Mouse (Mus musculus) A20 (cell line): ENCODE measurements around the gene Cfap58.

Source experiments
- DNase-seq: peaks from one replicate; pipeline ENCODE4 v3.0.0-alpha.2; 2011; ENCODE audit warnings: low read depth, low spot score

The Cfap58 gene

DNA sequence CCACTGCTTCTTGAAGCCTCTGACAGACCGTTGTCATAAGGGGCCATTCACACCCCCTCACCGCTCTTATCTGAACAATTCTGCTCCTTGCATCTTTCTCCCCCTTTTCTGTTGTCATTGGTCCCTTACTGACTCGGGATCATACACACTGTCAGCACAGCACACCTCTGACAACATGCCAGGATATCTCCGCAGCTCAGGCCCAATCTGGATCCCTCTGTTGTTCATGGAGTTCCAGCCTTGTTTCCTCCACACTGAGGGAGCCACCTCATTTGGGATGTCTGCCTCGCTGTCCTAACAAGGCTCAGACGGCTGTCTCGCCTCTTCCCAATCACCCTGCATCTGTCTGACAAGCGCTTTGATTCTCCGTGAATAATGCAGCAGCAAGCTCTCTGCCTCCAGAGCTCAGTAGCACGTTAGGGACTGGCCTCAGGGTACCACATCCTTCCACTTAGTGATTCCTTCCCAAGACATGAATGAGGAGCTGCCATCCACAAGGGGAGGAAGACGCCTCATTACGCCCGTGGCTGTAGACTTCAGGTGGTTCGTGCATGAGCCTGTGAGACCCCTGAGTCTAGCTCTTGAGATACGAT, 40.7 kb downstream of the Cfap58 start:
- DNase-seq = no peak

DNA sequence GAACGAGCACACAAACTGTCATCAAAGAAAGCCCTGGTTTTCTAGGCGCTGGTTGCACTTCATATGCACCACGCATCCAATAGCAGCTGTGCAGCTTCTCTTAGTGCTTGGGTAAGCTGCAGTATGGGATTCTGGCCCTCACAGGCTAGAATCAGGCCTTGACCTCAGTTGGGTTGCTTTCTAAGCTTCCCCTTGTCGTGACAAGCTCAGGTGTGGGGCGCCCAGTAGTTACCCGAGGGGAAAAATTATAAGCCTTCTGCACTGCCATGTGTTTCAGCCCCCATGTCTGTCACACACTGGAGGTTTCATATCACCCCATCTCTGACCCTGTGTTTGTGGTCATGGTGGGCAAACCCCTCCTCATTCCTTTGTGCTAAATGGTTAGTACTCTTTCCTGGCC, 42.0 kb downstream of the Cfap58 start:
- no peak for DNase-seq

DNA sequence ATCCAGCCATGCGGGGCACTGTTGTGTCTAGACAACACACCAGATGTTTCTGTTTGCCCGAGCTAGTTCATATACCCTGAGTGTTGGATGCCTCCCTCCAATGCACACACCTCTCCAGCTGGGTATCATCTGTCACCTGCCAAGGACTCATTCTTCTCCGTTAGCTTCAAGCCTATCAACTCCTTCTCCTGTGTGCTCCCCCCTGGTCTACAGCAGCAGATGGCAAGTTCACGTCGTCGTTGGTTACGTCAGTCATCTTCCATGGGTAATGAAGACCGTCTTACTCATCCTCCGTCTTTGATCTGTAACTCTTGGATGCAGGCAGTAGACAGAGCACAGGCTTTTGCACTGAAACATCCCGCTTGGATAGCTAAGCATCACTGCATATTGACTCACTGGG, 42.8 kb downstream of the Cfap58 start:
- DNase-seq = no peak

DNA sequence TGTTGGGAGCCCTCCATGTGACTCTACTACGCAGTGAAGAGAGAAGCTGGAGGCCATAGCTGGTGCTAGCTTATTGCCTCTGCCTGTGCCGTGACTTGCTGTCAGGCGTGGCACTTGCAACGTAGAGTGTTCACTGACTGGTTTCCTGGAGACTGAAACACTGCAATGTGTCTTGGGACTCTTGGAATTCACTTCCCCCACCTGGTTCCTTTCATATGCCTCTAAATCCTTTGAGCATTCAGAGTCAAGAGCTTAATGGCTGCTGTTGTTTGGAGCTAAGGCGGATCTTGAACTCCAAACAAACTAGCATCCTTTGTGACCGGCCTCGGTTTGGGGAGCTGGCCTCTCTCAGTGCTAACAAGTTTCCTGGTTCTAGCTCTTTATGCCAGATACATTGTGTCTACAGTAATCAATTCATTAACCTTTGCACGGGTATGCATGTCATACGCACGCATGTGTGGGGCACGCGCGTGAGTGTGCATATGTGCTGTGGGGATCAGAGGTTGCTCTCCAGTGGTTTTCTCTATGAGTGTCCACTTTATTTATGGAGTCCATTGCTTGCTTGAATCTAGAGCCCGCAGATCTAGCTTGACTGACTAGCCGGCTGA, 48.2 kb downstream of the Cfap58 start:
- DNase-seq = no peak

DNA sequence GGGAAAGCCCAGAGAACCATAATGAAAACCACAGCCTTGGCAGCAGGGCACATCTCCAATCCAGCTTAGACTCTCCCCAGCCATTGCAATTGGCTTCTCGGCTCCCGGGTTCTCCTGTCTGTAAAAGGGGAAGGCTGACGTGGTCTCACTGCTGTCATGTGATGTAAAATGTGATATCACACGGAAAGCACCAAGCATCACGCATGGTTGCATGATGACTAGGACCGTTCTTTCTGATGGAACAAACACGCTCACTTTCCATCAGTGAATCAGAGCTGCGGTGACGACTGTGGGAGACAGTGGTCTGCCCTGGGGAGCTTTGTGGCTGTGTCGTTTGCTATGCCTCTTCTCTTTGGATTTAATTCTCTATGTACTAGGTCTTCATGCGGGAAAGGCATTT, 50.5 kb downstream of the Cfap58 start:
- no peak for DNase-seq

DNA sequence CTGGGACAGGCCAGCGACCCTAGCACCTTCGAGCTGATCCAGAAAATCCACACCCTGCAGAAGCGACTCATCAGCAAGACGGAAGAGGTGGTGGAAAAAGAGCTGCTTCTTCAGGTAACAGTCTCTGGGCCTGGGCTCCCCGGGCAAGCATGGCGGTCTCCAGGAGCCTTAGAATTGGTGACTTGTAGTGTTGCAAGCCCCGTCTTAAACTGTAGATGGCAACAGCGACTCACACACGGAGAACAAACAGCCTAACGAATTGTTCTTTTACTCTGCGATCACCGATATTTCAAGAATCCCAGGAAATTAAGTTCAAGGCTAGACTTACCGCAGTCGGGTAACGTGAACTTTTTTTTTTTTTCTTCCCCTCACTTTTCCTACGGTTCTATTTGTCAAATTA, 51.0 kb downstream of the Cfap58 start:
- DNase-seq = no peak

DNA sequence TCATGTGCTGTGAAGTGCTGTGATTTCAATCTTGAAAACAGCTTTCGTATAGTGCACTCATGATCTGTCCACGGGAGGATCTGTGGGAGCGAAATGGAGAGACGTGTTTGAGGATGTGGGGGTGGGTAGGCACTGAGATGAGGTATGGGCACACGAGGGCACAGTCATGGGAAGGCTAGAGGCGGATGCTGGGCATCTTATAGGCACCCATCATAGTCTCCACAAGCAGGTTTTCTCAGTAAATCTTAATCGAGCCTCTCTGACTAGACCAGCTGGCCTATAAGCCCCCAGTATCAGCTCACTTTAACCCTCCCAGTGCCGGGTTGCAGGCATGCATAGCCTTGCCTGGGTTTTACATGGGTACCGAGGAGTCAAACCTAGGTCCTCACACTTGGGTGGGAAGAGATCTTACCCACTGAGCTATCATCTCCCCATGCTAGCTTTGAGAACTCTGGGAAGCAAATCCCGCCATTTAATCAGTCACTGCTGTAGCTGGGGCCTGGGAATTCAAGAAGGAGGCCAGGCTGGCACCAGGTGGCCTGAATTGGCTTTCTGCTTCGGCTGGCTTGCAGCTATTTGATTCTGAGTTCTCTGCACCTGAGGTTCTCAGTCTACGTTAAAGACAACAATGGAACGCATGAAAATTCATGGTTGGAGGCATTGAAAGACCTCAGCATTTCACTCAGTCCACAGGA, 51.6 kb downstream of the Cfap58 start:
- DNase-seq = no peak

DNA sequence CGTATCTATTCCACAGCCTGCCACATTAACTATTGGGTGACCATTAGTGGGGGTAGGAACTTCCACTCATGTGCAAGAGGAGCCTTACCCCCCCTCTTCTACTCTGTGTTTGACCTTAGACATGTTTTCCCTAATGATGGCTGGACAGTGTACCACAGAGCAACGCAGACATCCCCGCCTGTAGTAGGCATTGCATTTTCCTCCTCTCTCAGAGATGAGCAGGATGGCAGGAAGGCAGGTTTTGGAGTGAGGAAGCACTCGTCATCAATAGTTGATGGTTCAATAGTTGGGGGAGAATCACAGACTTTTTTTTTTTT, 52.1 kb downstream of the Cfap58 start:
- no peak for DNase-seq

DNA sequence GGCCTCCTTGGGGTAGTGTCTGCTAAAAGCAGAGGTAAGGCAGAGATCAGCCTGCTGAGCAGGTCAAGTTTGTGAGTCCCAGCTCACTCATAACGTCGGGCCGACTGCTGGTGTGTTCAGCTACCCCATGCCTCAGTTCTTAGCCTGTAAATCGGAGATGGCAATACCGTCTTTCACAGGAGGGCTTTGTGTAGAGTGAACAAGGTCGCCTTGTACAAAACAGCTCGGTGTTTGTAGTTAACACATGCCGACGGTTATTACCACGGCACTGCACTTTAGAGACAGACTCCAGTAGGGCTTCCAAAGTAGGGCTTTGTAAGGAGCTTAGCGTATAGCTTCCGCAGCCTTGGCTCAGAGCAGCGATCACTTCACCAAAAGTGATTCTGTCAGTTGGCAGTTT, 63.8 kb downstream of the Cfap58 start:
- no peak for DNase-seq

DNA sequence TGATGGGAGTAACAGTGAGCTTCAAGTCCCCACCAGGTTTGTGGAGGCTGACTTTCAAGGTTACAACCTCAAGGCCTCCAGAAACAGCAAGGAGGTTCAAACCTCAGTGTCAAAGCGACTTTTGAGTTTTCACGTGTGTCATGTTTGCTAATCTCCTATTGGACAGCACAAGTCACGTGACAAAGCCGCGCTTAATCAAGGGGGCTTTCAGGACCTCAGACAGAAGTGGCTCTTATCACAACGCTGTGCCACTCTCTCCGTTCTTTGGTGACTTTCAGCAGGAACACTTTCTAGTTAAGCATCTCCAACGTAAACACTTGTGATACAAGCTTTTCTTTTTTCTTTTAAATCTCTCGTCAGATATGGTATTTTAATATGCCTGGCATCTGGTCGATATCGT, 64.3 kb downstream of the Cfap58 start:
- DNase-seq = no peak

DNA sequence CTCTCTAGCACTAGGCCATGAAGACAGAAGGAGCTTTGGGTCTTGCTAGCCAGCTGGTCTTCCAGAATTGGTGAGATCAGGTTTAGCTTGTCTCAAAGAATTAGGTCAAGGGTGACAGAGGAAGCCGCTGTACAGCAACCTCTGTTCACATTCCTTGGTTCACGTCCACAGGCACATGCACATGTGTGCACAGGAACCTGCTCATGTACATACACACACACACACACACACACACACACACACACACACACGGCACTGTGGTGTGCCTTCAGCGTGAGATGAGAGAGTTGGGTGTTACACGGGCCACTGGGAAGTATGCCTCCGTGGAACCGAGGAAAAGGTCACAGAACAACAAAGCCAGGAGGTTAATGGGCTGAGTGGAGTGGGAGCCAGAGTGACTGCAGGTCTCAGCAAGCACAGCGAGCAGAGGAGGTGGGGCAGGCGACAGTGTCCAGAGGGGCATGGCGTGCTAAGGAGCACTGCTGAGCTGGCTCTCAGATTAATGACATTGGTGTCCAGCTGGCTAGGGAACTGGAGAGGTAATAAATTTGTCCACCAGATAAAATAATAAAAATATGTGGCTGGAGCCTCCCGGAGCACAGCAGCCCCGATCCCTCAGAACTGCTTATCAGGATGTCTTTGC, 71.4 kb downstream of the Cfap58 start:
- DNase-seq = no peak

DNA sequence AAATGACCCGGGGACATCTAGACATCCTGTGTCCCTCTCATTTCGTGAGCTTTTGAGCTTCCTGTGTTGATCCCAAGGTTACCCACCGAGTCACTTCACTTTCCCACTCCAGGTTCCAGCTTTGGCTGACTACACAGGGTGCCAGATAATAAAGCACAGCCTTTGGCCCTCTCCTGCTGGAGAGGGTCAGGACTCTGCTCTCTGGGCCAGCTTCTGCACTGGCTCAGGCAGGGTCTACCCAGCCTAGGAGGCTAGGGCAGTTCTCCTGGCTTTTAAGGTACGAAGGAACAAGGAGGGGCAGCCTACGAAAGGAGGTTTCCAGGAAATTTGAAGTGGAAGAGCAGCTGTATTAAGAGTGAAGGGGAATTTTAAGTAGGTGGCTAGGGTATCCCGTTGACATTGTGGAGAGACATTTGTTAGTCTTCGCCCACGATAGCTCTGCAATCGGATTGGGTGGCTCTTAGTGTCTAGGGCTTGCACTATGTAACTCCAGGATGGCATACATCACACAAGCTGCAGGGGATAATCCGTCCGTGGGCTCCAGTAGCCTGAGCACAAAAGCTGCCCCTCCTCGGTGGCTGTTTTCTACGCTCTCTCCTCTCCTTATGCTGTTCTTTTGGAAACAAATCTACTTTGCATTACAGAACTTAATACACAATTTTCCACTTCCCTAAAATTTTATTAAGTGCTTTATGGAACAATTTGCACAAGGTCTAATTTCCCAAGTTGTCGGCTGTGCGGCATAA, 72.3 kb downstream of the Cfap58 start:
- no peak for DNase-seq

DNA sequence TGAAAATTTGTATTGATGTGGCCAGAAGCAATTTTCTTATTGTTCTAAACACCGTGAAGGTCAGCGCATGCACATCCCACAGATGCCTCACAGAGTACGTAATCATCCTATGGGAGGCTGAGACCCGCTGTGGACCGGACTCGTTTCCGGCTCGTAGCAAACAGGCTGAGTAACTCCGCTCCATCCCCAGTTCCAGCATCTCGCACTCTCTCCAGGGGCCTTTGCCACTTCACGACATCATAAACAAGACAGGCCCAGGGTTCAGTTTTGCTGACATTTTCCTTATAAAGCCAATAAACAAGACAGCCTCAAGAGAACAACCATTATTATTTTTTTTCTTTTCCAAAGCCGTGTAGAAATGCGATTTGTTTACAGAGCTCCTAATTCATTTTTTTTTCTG, 82.6 kb downstream of the Cfap58 start:
- DNase-seq = no peak

DNA sequence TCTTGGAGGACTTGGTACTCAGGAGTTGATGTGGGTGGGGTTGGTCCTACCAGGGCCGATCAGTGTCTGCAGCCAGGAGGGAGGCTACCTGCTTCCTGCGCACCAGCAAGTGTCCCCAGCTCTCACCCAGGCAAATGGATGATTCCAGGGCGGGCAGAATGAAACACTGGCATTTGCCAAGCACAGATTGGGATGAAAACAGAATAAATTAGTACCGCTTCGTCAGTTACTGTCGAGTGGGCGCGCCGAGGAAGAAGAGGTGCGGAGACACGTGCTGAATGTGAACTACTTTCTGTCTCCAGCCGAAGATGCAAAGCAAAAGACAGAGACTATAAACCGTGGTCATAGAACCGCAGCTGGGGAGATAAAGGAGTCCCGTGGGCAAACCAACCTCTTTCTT, 84.0 kb downstream of the Cfap58 start:
- no peak for DNase-seq

DNA sequence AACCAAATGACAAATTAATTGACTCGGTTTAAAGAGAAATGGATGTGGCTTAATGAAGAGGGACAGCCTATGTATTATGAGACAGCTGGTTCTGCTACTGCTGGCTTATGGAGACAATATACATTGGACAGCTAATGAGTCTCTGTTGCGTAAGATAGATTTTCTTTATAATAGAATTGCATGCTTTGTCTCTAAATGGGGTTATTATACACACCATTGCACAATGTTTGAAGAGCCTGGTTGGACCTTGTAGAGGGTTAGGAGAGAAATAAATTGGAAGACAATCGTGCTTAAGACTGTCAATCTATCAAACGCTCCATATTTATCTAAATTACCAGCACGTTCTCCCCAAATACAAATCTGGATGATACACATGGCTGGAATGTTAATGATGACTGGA, 85.3 kb downstream of the Cfap58 start:
- DNase-seq = no peak

DNA sequence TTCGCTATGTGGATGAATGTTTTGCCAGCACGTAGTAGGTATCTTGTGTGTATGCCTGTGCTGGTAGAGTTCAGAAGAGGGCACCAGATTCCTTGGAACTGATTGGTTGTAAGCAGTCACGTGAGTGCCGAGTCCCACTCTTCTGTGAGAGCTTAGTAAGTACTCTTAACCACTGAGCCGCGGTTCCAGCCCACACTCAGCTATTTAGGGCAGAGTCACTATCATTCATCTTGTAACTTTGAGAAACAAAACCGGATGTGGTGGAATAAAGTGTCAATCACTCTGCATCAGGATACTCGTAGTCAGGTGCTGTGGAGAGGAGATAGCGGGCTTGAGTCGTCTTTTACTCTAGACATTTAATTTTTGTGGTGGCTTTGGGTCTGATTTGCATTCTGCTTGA, 86.3 kb downstream of the Cfap58 start:
- no peak for DNase-seq

DNA sequence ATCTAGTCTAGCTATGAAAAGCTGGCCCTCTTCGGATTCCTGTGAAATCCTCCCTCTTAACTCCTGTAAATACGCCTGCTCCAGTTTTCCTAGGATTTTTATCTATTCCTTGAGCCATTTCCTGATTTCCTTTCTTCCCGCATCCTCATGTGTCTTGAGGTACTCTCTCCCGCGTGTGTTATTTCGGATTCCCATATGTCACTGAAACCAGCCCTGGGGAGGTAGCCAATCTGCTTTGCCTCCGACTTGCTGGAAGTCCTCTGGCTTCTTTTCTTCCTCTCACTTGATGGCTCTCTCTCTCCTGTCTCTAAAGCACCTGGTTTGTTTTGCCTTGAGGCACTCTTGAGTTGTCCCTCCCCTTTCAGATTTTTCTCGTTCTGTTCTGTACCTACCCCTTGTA, 87.9 kb downstream of the Cfap58 start:
- DNase-seq = no peak

DNA sequence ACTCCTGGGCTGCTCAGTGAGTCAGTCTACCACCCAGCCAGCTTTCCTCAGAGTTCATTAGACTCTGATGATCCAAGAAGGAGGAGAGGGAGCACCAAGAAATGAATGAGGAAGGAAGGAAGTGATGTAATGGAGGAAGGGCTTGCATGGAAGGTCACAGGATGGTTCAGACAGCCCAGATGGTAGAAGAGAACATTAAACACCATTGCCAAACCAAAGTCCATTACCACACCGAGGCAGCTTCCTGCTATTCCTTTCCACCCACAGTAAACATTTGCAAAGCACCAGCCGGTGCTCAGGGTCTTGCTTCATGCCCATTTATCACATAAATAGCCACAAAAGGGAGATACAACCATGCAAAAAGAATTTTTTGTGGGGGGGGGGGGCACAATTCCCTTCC, 89.4 kb downstream of the Cfap58 start:
- no peak for DNase-seq

DNA sequence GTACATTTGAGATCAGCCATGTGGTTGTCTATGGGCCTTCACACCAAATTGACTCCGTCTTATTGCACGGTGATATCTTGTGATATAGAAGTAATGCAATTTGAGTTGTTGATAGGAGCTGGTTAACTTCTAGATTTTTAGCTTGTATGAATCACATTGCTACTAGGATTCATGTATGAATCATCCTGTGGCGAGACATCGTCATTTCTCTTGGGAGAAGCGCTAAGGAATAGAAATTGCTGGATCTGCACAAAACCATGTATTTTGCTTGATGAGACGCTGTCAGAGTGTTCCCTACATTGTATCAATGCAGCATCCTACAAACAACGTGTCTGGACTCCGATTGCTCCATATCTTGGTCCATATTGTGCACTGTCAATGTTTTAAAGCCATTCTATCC, 102.1 kb downstream of the Cfap58 start:
- DNase-seq = no peak

DNA sequence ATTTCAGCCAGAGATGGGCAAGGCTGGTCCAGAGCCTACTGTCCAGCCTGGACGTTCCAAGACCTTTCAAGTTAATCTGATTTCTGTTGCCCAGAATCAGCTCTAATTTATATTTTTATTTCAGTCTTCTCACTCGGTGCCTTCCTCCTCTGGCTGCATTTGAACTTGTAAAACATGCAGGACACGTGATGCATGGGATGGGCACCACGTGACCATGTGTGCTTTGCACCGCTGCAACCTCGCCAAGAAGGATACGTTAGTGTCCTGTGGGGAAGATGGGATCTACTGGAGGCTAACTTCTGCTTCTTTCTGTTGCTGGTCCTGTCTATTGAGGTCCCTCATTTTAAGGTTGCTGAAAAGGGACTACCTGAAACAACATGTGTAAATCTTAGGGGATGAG, 109.8 kb downstream of the Cfap58 start:
- DNase-seq = no peak

DNA sequence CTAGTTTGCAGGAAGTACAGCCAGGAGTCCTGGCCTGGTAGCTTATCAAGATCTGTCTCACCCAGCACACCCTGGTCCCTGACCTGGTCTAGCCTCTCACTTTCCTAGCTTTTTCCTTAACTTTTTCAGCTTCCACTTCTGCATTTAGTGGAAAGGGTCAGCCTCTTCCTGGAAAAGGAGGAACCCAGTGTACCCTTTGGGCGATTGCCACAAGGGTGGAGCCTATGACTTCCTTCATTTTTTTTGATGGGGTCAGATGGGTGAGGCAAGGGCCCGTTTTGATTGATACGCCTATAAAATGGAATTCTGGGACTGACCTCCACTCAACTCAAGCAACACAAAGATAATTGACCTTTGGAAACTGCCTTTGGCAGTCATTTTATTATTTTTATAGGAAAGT, 111.9 kb downstream of the Cfap58 start:
- no peak for DNase-seq

DNA sequence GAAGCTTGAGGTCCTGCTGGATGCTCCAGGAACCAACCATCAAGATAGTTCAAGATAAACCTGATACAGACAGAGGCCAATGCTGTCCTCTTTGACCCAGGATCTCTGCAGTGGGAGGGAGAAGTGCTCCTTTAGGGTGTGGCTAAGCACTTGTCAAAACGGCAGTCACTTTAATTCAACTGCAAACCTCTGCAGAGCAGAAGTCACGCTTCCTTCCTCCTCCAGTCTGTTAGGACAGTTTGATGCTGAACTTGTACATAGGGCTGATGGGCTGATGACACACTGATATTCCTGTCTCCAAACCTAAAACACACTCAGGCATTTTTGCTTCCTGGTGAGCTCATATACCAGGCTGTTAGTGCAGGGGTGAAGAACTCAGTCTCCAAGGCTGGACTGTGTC, 125.8 kb downstream of the Cfap58 start:
- no peak for DNase-seq

DNA sequence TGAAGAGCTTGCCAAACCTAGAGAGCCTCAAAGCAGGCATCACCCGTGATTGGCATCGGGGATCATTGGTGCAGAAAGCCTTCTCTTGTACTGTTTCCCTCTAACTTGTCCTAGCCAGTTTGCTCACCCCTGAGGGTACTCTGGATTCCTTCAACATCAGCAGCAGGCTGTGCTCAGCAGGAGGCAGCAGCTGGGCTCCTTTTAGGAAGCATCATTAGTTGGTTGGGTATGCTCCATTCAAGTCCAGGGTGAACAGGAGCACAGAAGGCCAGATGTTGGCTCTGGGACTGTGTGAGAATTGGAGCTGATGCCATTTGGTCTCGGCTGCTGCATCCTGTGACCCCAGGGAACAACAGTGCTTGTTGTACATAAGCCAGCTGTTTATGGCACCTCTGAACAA, 142.2 kb downstream of the Cfap58 start:
- no peak for DNase-seq
